Mouse (Mus musculus) limb, embryonic 11.5 days (tissue): ENCODE data around the gene Zfp672. TPM values are rescaled to one million over a fixed set of nuclear protein-coding genes. Genes with fewer than 3 reads are reported as not detected.
A peak's percentile ranks its signal among the peaks of the same experiment; 100 is the strongest.

Experiments used
- ATAC-seq: fragments of 200-750 bp; cut with Nextera tagmentation; 2 replicates; pipeline ENCODE4 v1.8.0; 2017; ENCODE audit warnings: low read depth; ENCODE audit not compliant: insufficient number of reproducible peaks, low FRiP score, low TSS enrichment
- DNase-seq: peaks from one replicate; pipeline ENCODE4 v3.0.0-alpha.2; 2015; ENCODE audit warnings: low spot score
- H3K27ac ChIP-seq: fragments of 300-500 bp; sonication (generic); replicated peaks from 2 replicates; pipeline ENCODE4 v1.5.1; 2014; ENCODE audit warnings: low read depth, mild to moderate bottlenecking, low read length
- H3K27me3 ChIP-seq: fragments of 300-500 bp; sonication (generic); 2 replicates; pipeline ENCODE4 v1.6.1; 2014; ENCODE audit warnings: mild to moderate bottlenecking, low read length, mixed read lengths; ENCODE audit not compliant: control insufficient read depth, insufficient read depth
- H3K36me3 ChIP-seq: fragments of 300-500 bp; sonication (generic); 2 replicates; pipeline ENCODE4 v1.6.1; 2014; ENCODE audit warnings: mild to moderate bottlenecking, low read length, moderate library complexity, mixed read lengths; ENCODE audit not compliant: control insufficient read depth, insufficient read depth
- H3K4me1 ChIP-seq: fragments of 300-500 bp; sonication (generic); 2 replicates; pipeline ENCODE4 v1.6.1; 2014; ENCODE audit warnings: low read length, mixed read lengths; ENCODE audit not compliant: control insufficient read depth, insufficient read depth
- H3K4me2 ChIP-seq: fragments of 300-500 bp; sonication (generic); 2 replicates; pipeline ENCODE4 v1.6.1; 2014; ENCODE audit warnings: low read depth, mild to moderate bottlenecking, moderate library complexity; ENCODE audit not compliant: severe bottlenecking
- H3K4me3 ChIP-seq: fragments of 300-500 bp; sonication (generic); 2 replicates; pipeline ENCODE4 v1.5.1; 2014; ENCODE audit warnings: low read depth, low read length
- H3K9ac ChIP-seq: fragments of 300-500 bp; sonication (generic); 2 replicates; pipeline ENCODE4 v1.6.1; 2014; ENCODE audit warnings: mild to moderate bottlenecking, low read length
- H3K9me3 ChIP-seq: fragments of 300-500 bp; sonication (generic); 2 replicates; pipeline ENCODE4 v1.6.1; 2016; ENCODE audit warnings: low read length; ENCODE audit not compliant: control insufficient read depth
- WGBS: fragments of 180-500 bp; shearing (Covaris S2); extraction: QIAGEN DNeasy Blood & Tissue Kit; methylation state at CpG from one replicate; pipeline ENCODE4 v1.1.7; 2014; 5-methylcytosine and 5-hydroxymethylcytosine counted together
- polyA plus RNA-seq: library from polyadenylated mRNA; unstranded; fragments of >200 nt; fragmentation: Nextera tagmentation; extraction: Ambion mirVana; gene quantifications from 2 replicates; pipeline ENCODE4 v1.2.1, GENCODE M21; 2014

The Zfp672 gene
- polyA plus RNA-seq, 1 experiment from 2014 or later = 24.6 TPM

- 86% methylated on average over 4 of the region's 4 CpGs for WGBS
- ATAC-seq (no peak), DNase-seq (no peak)
Measured at GRCm38 (mm10) chr11:58346745-58347144, 16.6 kb upstream of the Zfp672 start.

GRCm38 (mm10) chr11:58334746-58335145 lies 4.6 kb upstream of the Zfp672 start:
- no peaks in the 10 kb centered on the region for H3K27me3 ChIP-seq
- H3K9me3 ChIP-seq = no peaks in the 10 kb centered on the region
- H3K36me3 ChIP-seq = peaks cover 5% of the 10 kb centered on the region; the same call in 1 of the 2 replicates
- peaks cover 7% of the 10 kb centered on the region; the same call in 1 of the 2 replicates for H3K4me1 ChIP-seq
- DNase-seq = no peak
- H3K4me2 ChIP-seq = no peak overlapping the region
- no peak overlapping the region for H3K27ac ChIP-seq
- 88% methylated on average over 3 of the region's 3 CpGs for WGBS
- H3K9ac ChIP-seq = no peak overlapping the region
- ATAC-seq = no peak
- no peak overlapping the region for H3K4me3 ChIP-seq

More at GRCm38 (mm10) chr11:58346745-58347144, 16.6 kb upstream of the Zfp672 start:
- H3K4me1 ChIP-seq = no peaks in the 10 kb centered on the region
- H3K9me3 ChIP-seq = no peaks in the 10 kb centered on the region
- no peaks in the 10 kb centered on the region for H3K27me3 ChIP-seq
- no peak overlapping the region for H3K4me2 ChIP-seq
- H3K4me3 ChIP-seq = no peak overlapping the region
- peaks cover 15% of the 10 kb centered on the region for H3K36me3 ChIP-seq
- H3K9ac ChIP-seq = no peak overlapping the region
- H3K27ac ChIP-seq = no peak overlapping the region

- DNase-seq (no peak), ATAC-seq (no peak)
- Histone ChIP-seq H3K4me3 (peak overlapping the region; percentile 79), H3K27me3 (no peaks in the 10 kb centered on the region), H3K27ac (no peak overlapping the region), H3K9me3 (no peaks in the 10 kb centered on the region), H3K36me3 (no peaks in the 10 kb centered on the region), H3K4me2 (peak overlapping the region; percentile 96), H3K4me1 (peaks cover 14% of the 10 kb centered on the region), H3K9ac (no peak overlapping the region)
- WGBS = 87% methylated on average over 6 of the region's 6 CpGs
Measured at GRCm38 (mm10) chr11:58331546-58331945, 1.4 kb upstream of the Zfp672 start.

GRCm38 (mm10) chr11:58331149-58331495 lies 983 bp upstream of the Zfp672 start:
- Histone ChIP-seq H3K4me1 (peaks cover 14% of the 10 kb centered on the region), H3K9me3 (no peaks in the 10 kb centered on the region), H3K27me3 (no peaks in the 10 kb centered on the region), H3K4me3 (peak overlapping the region; percentile 79), H3K4me2 (peak overlapping the region; percentile 96), H3K9ac (peak overlapping the region; percentile 84), H3K27ac (no peak overlapping the region), H3K36me3 (no peaks in the 10 kb centered on the region)
- WGBS = 19% methylated on average over 10 of the region's 10 CpGs
- DNase-seq (no peak), ATAC-seq (0 out of 2 replicates have a peak, but pooled peaks have one; percentile 8)

GRCm38 (mm10) chr11:58329906-58330275 lies 248 bp downstream of the Zfp672 start:
- peaks cover 14% of the 10 kb centered on the region for H3K4me1 ChIP-seq
- no peaks in the 10 kb centered on the region for H3K36me3 ChIP-seq

GRCm38 (mm10) chr11:58326781-58327180 lies 3.4 kb downstream of the Zfp672 start:
- Histone ChIP-seq H3K9me3 (no peaks in the 10 kb centered on the region), H3K4me1 (peaks cover 16% of the 10 kb centered on the region), H3K4me2 (no peak overlapping the region), H3K27me3 (no peaks in the 10 kb centered on the region), H3K36me3 (no peaks in the 10 kb centered on the region), H3K27ac (no peak overlapping the region), H3K9ac (no peak overlapping the region), H3K4me3 (no peak overlapping the region)
- WGBS = 92% methylated on average over 3 of the region's 3 CpGs
- DNase-seq (no peak), ATAC-seq (no peak)

More at GRCm38 (mm10) chr11:58329906-58330275, 248 bp downstream of the Zfp672 start:
- Histone ChIP-seq H3K27me3 (no peaks in the 10 kb centered on the region), H3K9me3 (no peaks in the 10 kb centered on the region), H3K4me2 (peak overlapping the region; percentile 89), H3K27ac (no peak overlapping the region), H3K4me3 (peak overlapping the region; percentile 79), H3K9ac (peak overlapping the region; percentile 84)
- ATAC-seq (peak; percentile 40; the same call in 1 of the 2 replicates), DNase-seq (no peak)
- under 1% methylated on average over 21 of the region's 21 CpGs for WGBS

GRCm38 (mm10) chr11:58324614-58325229 lies 5.4 kb downstream of the Zfp672 start:
- Histone ChIP-seq H3K9me3 (no peaks in the 10 kb centered on the region), H3K36me3 (no peaks in the 10 kb centered on the region), H3K4me1 (peaks cover 11% of the 10 kb centered on the region; the same call in 1 of the 2 replicates), H3K9ac (no peak overlapping the region), H3K27ac (no peak overlapping the region), H3K4me2 (no peak overlapping the region), H3K27me3 (no peaks in the 10 kb centered on the region), H3K4me3 (no peak overlapping the region)
- DNase-seq (no peak), ATAC-seq (no peak)
- 79% methylated on average over 3 of the region's 3 CpGs for WGBS

- H3K9me3 ChIP-seq = no peaks in the 10 kb centered on the region
- WGBS = 10% methylated on average over 24 of the region's 24 CpGs
- peaks cover 4% of the 10 kb centered on the region; the same call in 1 of the 2 replicates for H3K4me1 ChIP-seq
- no peaks in the 10 kb centered on the region for H3K27me3 ChIP-seq
- ATAC-seq = no peak
- H3K36me3 ChIP-seq = no peaks in the 10 kb centered on the region
- peak overlapping the region; percentile 71 for H3K4me3 ChIP-seq
- H3K4me2 ChIP-seq = peak overlapping the region; percentile 74
- peak overlapping the region; percentile 79 for H3K9ac ChIP-seq
- H3K27ac ChIP-seq = peak overlapping the region; percentile 4; the same call in 1 of the 2 replicates
- DNase-seq = no peak
Measured at GRCm38 (mm10) chr11:58323570-58324340, 6.4 kb downstream of the Zfp672 start.
